Mouse (Mus musculus) NIH3T3 (cell line): ENCODE results near the gene Vmn2r66.

Experiments used
- DNase-seq: peaks from one replicate; pipeline ENCODE4 v3.0.0-alpha.2; 2012; ENCODE audit warnings: low read depth

Gene Vmn2r66

DNA sequence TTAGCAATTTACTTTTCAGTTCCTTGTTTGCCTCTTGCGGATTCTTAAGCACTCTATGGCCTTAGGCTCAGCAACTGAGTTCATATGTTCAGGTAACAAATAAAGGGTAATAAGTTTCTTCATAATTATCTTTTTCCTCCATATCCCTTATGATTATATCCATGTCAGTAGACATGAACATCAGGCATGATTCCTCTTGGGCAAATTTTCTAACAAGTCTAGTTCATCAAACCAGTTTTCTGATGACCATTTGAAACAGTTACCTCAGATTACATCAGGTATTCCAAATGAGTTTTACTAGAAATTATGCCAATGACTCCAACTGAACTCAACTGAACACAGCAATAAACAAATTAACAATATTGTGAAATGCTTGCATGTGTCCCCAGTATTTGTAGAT lies at the start of gene Vmn2r66:
Gene Vmn2r66 (minus strand): TSS at position 101 of the 400 bp plus-strand sequence.
- no peak for DNase-seq

DNA sequence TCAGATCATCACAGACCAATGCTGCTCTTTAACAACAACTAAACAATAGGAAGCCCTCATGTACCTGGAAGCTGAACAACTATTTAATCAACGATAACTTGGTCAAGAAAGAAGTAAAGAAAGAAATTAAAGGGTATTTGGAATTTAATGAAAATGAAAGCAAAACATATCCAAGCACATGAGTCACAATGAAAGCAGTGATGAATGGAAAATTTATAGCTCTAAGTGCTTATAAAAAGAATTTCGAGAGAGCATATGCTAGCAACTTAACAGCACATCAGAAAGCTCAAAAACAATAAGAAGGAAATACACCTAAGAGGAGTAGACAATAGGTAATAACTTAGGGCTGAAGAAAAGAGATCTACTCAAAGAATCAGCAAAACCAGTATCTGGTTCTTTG lies 15.4 kb downstream of the Vmn2r66 start:
- no peak for DNase-seq

DNA sequence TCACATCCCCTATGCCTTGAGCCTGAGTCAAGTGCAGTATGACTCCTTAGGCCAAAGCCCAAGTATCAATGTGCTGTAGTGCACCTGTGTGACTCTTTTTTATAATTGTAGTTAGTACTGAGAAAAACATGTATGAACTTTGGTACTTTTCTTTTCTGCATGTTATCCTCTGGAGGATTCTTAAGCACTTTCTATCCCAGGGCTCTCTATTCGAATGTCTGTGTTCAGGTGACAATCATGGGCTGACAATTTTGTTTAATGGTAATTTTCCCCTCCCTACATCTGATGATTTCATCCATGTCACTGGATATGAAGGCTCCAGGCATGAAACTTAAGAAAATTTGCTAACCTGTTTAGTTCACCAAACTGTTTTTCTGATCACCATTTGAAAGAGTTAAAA lies 48.1 kb downstream of the Vmn2r66 start, which contains the start of gene Vmn2r65:
Gene Vmn2r65 (minus strand): TSS at position 101 of the 400 bp plus-strand sequence.
- no peak for DNase-seq
